Mouse (Mus musculus): ENCODE results near the gene Iqck.

DNA sequence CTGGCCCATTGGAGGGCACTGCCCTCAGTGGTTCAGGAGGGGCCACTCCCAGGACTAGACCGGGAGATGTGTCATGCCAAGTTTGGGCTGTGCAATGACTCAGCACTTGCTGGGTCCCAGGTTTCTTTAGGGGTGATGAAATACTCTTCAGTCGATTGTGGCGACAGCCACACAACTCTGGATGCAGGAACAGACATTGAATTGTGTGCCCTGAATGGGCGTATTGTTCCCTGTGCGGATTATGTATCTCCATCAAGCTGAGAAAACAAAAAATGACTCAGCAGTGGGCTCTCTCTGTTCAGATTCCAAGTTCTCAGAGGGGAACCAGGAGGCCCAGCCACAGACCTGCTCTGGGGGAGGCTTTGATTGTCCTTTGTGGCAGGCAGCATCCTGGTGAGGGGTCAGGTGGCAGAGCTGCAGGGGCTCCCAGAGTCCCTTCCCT is 27.6 kb upstream of the Iqck start:
- no peak for TF ChIP-seq CTCF (IDR thresholded peaks at IDR 0.05; ENCODE audit: control insufficient read depth, insufficient read depth, insufficient replicate concordance, low read depth, low read length)
- TF ChIP-seq POLR2A (IDR thresholded peaks at IDR 0.05; ENCODE audit: control insufficient read depth, low read depth, low read length): no peak
